Mouse (Mus musculus): ENCODE data around the gene Atp5k. TPM values are rescaled to one million over a fixed set of nuclear protein-coding genes. Genes with fewer than 3 reads are reported as not detected.

The Atp5k gene
- polyA plus RNA-seq, 1 experiment from 2014 or later = 723 TPM

DNA sequence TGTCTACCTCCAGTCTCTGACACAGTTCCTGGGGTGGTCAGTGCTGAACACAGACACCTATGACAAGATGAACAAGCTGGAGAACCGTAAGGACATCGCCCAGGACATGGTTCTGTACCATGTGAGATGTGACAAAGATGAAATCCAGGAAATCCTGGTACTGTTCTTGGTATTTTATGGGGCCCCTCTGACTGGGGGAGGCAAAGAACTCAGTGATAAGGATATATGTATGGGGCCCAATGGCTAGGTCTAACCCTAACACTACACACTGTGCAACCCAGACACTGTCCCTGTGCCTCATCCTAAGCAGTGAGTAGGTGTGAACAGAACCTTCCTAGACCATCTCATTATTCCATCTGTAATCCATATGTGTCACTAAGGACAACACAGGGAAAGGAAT is 10.8 kb downstream of the Atp5k start:
- H3K9ac ChIP-seq = no peak overlapping the region
- 68% methylated on average over 2 of the region's 2 CpGs for WGBS
- H3K27ac ChIP-seq (replicated peaks) = no peak overlapping the region
- H3K4me3 ChIP-seq = no peak overlapping the region
- no peaks in the 10 kb centered on the region; the same call in 1 of the 2 replicates for H3K27me3 ChIP-seq (replicated peaks)
- no peaks in the 10 kb centered on the region for H3K4me1 ChIP-seq
- no peak for ATAC-seq (ENCODE audit: extremely low read depth, insufficient number of reproducible peaks, low FRiP score, low TSS enrichment)
- H3K9me3 ChIP-seq = no peaks in the 10 kb centered on the region
- no peak overlapping the region for H3K4me2 ChIP-seq
- H3K36me3 ChIP-seq = no peaks in the 10 kb centered on the region

DNA sequence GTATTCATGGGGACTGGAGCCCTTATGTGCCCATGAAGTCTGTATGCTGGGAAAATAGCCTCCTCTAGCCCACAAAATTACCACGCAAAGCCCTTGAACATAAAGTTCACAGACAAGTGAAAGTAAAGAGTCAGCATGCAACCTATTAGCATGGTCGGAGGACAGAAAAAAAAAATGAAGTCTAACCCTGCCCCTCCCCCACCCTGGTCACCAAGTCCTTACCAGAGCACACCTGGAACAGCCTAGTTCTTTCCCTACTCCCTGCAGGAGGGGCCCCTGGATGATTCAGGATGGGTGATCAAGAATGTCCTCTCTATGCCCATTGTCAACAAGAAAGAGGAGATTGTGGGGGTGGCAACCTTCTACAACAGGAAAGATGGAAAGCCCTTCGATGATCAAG is 11.5 kb downstream of the Atp5k start:
- no peak overlapping the region for H3K4me2 ChIP-seq
- H3K4me1 ChIP-seq = no peaks in the 10 kb centered on the region
- 85% methylated on average over 3 of the region's 3 CpGs for WGBS
- no peaks in the 10 kb centered on the region; the same call in 1 of the 2 replicates for H3K27me3 ChIP-seq (replicated peaks)
- H3K27ac ChIP-seq (replicated peaks) = no peak overlapping the region
- no peak overlapping the region for H3K9ac ChIP-seq
- no peak overlapping the region for H3K4me3 ChIP-seq
- H3K36me3 ChIP-seq = no peaks in the 10 kb centered on the region
- no peaks in the 10 kb centered on the region for H3K9me3 ChIP-seq
- ATAC-seq (ENCODE audit: extremely low read depth, insufficient number of reproducible peaks, low FRiP score, low TSS enrichment) = no peak

- Histone ChIP-seq H3K27ac (replicated peaks) (no peak overlapping the region), H3K4me3 (no peak overlapping the region), H3K4me2 (no peak overlapping the region), H3K9me3 (no peaks in the 10 kb centered on the region), H3K4me1 (no peaks in the 10 kb centered on the region), H3K36me3 (no peaks in the 10 kb centered on the region), H3K27me3 (replicated peaks) (no peaks in the 10 kb centered on the region), H3K9ac (no peak overlapping the region)
- WGBS = 55% methylated on average over 2 of the region's 2 CpGs
- no peak for ATAC-seq (ENCODE audit: extremely low read depth, insufficient number of reproducible peaks, low FRiP score, low TSS enrichment)
Observed at GRCm38 (mm10) chr5:108414711-108415110, 19.5 kb downstream of the Atp5k start.

- WGBS = 71% methylated on average over 2 of the region's 2 CpGs
- ATAC-seq (ENCODE audit: extremely low read depth, insufficient number of reproducible peaks, low FRiP score, low TSS enrichment) = no peak
- Histone ChIP-seq H3K4me3 (no peak overlapping the region), H3K27ac (replicated peaks) (no peak overlapping the region), H3K36me3 (no peaks in the 10 kb centered on the region), H3K9ac (no peak overlapping the region), H3K4me1 (no peaks in the 10 kb centered on the region), H3K27me3 (replicated peaks) (no peaks in the 10 kb centered on the region), H3K4me2 (no peak overlapping the region), H3K9me3 (no peaks in the 10 kb centered on the region)
Observed at GRCm38 (mm10) chr5:108406977-108407376, 27.3 kb downstream of the Atp5k start.

- no peaks in the 10 kb centered on the region for H3K4me1 ChIP-seq
- no peak overlapping the region for H3K27ac ChIP-seq (replicated peaks)
- H3K27me3 ChIP-seq (replicated peaks) = no peaks in the 10 kb centered on the region
- no peak overlapping the region for H3K4me3 ChIP-seq
- H3K4me2 ChIP-seq = no peak overlapping the region
- no peak overlapping the region for H3K9ac ChIP-seq
- H3K9me3 ChIP-seq = no peaks in the 10 kb centered on the region
- WGBS = 54% methylated on average over 1 of the region's 1 CpGs
- ATAC-seq (ENCODE audit: extremely low read depth, insufficient number of reproducible peaks, low FRiP score, low TSS enrichment) = no peak
- no peaks in the 10 kb centered on the region for H3K36me3 ChIP-seq
Observed at GRCm38 (mm10) chr5:108405460-108405859, 28.8 kb downstream of the Atp5k start.

- 49% methylated on average over 4 of the region's 4 CpGs for WGBS
- no peak overlapping the region for H3K27ac ChIP-seq (replicated peaks)
- H3K4me1 ChIP-seq = no peaks in the 10 kb centered on the region
- ATAC-seq (ENCODE audit: extremely low read depth, insufficient number of reproducible peaks, low FRiP score, low TSS enrichment) = no peak
- H3K36me3 ChIP-seq = no peaks in the 10 kb centered on the region
- no peaks in the 10 kb centered on the region for H3K27me3 ChIP-seq (replicated peaks)
- H3K4me2 ChIP-seq = no peak overlapping the region
- no peaks in the 10 kb centered on the region for H3K9me3 ChIP-seq
- no peak overlapping the region for H3K4me3 ChIP-seq
- no peak overlapping the region for H3K9ac ChIP-seq
Observed at GRCm38 (mm10) chr5:108403453-108403852, 30.8 kb downstream of the Atp5k start.

DNA sequence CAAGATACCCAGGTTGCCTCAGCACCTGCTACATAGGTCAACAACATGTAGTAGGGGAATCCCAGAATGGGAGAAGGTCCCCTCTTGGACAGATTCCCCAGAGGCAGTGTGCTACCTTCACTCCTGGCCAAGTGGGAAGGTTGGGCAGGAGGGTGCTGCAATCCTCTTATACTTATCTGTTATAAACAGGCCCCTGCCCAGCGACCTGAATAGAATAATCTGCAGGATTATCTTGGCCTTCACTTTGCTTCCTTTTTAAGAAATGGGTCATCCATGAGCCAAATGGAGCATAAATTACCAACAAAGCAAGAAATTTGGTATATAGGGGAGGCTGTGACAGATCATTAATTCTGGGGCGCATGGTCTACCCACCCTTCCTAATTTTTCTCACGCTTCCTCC is 44.5 kb downstream of the Atp5k start:
- WGBS = 66% methylated on average over 3 of the region's 3 CpGs
- H3K4me3 ChIP-seq = no peak overlapping the region

DNA sequence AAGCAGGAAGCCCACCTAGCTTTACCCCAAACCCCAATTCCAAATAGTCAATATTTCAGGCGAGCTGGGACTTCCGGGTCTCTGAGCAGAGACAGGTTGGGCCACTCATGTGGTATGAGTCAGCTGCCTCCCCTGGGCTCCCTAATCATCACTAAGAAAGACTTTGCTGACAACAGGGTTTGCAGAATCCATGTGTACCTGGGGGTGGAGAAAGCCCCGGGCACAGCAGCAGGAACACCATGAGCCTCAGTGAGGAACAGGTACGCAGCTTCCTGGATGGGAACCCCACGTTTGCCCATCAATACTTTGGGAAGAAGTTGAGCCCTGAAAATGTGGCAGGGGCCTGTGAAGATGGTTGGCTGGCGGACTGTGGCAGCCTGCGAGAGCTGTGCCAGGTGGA is 46.0 kb downstream of the Atp5k start, which contains the start of gene Pde6b:
Gene Pde6b, plus strand, starts transcription at position 191 of the 400 bp plus-strand sequence.
- WGBS = 63% methylated on average over 7 of the region's 7 CpGs
- ATAC-seq (ENCODE audit: extremely low read depth, insufficient number of reproducible peaks, low FRiP score, low TSS enrichment) = no peak
- Histone ChIP-seq H3K9ac (no peak within 1 kb of the TSS), H3K36me3 (no peaks in the 10 kb centered on the region), H3K27ac (replicated peaks) (no peak within 1 kb of the TSS), H3K9me3 (no peaks in the 10 kb centered on the region), H3K4me1 (no peaks in the 10 kb centered on the region), H3K4me2 (no peak within 1 kb of the TSS), H3K4me3 (no peak within 1 kb of the TSS), H3K27me3 (replicated peaks) (peaks cover 20% of the 10 kb centered on the region)

More for the DNA sequence above, 44.5 kb downstream of the Atp5k start:
- no peak overlapping the region for H3K27ac ChIP-seq (replicated peaks)
- no peak overlapping the region for H3K9ac ChIP-seq
- H3K36me3 ChIP-seq = no peaks in the 10 kb centered on the region
- no peak for ATAC-seq (ENCODE audit: extremely low read depth, insufficient number of reproducible peaks, low FRiP score, low TSS enrichment)
- H3K27me3 ChIP-seq (replicated peaks) = peaks cover 20% of the 10 kb centered on the region
- no peak overlapping the region for H3K4me2 ChIP-seq
- H3K9me3 ChIP-seq = no peaks in the 10 kb centered on the region
- H3K4me1 ChIP-seq = no peaks in the 10 kb centered on the region

- H3K4me2 ChIP-seq = no peak overlapping the region
- H3K4me3 ChIP-seq = no peak overlapping the region
- H3K36me3 ChIP-seq = no peaks in the 10 kb centered on the region
- WGBS = 58% methylated on average over 4 of the region's 4 CpGs
- no peaks in the 10 kb centered on the region for H3K9me3 ChIP-seq
- H3K4me1 ChIP-seq = no peaks in the 10 kb centered on the region
- H3K9ac ChIP-seq = no peak overlapping the region
- H3K27ac ChIP-seq (replicated peaks) = no peak overlapping the region
- no peak for ATAC-seq (ENCODE audit: extremely low read depth, insufficient number of reproducible peaks, low FRiP score, low TSS enrichment)
- H3K27me3 ChIP-seq (replicated peaks) = peaks cover 24% of the 10 kb centered on the region
Observed at GRCm38 (mm10) chr5:108386449-108386848, 47.8 kb downstream of the Atp5k start.

DNA sequence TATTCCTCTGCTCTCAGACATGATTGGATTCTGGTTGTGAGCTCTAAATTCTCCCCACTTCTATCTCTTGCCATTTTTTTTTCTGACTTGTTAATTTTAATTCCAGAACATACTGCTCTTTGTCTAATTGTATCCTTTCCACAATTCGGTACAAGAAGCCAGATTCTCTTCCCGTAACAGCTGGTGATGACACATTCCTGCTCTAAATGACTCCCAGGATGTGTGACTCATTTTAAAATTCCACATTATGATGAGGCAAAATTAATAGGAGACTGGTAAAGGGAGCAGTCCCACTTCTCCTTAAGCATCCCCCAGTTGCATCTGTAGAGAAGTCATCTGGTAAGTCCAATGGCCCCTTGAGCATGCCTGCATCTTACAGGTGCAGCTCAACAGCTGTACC is 48.6 kb downstream of the Atp5k start:
- no peaks in the 10 kb centered on the region for H3K9me3 ChIP-seq
- H3K4me3 ChIP-seq = no peak overlapping the region
- no peak overlapping the region for H3K4me2 ChIP-seq
- H3K27ac ChIP-seq (replicated peaks) = no peak overlapping the region
- WGBS = 65% methylated on average over 2 of the region's 2 CpGs
- no peaks in the 10 kb centered on the region for H3K36me3 ChIP-seq
- no peak for ATAC-seq (ENCODE audit: extremely low read depth, insufficient number of reproducible peaks, low FRiP score, low TSS enrichment)
- H3K27me3 ChIP-seq (replicated peaks) = peaks cover 24% of the 10 kb centered on the region
- no peak overlapping the region for H3K9ac ChIP-seq
- H3K4me1 ChIP-seq = no peaks in the 10 kb centered on the region

Data from heart, embryonic 13.5 days (tissue).